Mouse (Mus musculus): ENCODE results near the gene Abtb1. TPM values are rescaled to one million over a fixed set of nuclear protein-coding genes. Genes with fewer than 3 reads are reported as not detected.

Gene Abtb1
- polyA plus RNA-seq, 1 experiment from 2014 or later = 23.7 TPM

DNA sequence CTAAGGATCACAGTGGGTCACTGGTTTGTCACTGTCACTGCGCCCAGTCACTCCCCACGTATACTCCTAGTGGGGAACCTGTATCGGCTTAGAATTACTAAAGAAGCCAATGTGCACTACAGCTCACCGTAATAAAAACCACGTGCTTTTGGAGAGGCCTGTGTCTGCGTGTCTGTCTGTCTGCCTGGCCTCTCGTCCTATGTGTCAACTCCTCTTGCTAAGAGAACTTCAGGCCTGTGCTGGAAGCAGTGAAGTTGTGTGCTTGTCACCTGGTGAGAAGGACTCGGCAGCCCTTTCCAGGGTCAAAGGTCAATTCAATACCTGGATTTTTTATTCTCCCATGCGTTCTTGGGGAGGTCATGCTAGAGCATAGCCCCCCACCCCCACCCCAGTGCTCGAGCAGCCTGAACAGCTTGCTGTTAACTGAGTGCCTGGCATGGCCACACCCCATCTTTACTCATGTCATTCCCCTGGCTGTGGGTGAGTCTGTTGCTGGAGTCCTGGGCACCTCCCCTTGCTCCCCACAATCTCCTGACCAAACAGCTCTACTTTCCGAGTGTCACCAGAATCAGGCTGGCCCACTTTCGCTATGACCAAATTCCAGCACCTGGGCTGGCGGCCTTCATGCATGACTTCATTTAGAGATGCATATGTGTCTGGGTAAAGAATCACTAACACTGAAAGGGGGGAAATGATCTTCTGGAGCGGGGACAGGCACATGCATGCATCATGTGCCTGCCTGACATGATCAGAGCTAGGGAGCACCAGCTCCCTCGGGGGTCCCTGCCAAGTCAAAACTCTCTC is 13.4 kb downstream of the Abtb1 start:
- no peak for ATAC-seq (ENCODE audit: extremely low read depth, insufficient number of reproducible peaks, low FRiP score, low TSS enrichment)
- H3K4me1 ChIP-seq = peaks cover 33% of the 10 kb centered on the region
- WGBS = 64% methylated on average over 15 of the region's 15 CpGs
- H3K4me2 ChIP-seq = no peak overlapping the region
- no peak overlapping the region for H3K4me3 ChIP-seq
- no peak overlapping the region for H3K27ac ChIP-seq (replicated peaks)
- no peaks in the 10 kb centered on the region for H3K36me3 ChIP-seq
- H3K9me3 ChIP-seq = no peaks in the 10 kb centered on the region
- H3K27me3 ChIP-seq (replicated peaks) = peaks cover 6% of the 10 kb centered on the region; the same call in 1 of the 2 replicates
- no peak overlapping the region for H3K9ac ChIP-seq

DNA sequence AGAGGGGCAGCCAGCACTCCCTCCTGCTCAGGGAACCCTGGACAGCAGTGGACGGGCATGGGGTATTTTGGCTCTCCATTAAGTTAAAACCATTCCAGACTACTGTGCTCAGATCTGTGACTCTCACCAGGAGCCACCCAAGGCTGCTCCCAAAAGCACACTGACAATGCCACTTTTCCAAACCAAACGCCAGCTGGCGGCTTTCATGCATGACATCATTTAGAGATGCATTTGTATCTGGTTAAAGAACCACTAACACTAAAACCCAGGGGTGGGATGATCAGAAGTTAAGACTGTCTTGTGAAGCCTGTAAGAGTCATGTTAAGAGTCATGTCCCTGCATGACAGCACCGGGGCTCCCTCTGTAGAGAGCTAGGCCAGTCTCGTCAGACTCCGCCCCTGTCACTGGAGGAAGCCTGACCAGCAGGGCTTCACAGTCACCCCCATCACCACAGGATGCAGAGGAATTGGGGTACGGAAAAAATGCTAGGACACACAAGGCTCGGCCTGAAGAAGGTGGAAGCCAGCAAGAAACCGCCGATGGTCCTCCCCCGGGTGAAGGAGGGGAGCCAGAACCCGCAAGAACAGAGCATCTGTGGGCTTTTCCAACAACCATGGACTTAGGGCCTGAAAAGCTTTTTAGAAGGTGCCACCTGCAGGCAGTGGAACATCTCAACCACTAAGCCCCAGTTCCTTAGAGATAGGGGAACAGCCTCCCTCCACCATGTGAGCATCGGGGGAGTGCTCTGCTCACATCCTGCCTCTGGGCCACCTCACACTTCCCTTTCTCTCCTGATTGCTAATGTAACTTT is 14.2 kb downstream of the Abtb1 start:
- no peak overlapping the region for H3K27ac ChIP-seq (replicated peaks)
- no peak for ATAC-seq (ENCODE audit: extremely low read depth, insufficient number of reproducible peaks, low FRiP score, low TSS enrichment)
- H3K4me1 ChIP-seq = peaks cover 24% of the 10 kb centered on the region
- no peak overlapping the region for H3K4me2 ChIP-seq
- 58% methylated on average over 13 of the region's 13 CpGs for WGBS
- no peaks in the 10 kb centered on the region for H3K9me3 ChIP-seq
- no peak overlapping the region for H3K9ac ChIP-seq
- no peak overlapping the region for H3K4me3 ChIP-seq
- H3K27me3 ChIP-seq (replicated peaks) = peaks cover 6% of the 10 kb centered on the region; the same call in 1 of the 2 replicates
- no peaks in the 10 kb centered on the region for H3K36me3 ChIP-seq

DNA sequence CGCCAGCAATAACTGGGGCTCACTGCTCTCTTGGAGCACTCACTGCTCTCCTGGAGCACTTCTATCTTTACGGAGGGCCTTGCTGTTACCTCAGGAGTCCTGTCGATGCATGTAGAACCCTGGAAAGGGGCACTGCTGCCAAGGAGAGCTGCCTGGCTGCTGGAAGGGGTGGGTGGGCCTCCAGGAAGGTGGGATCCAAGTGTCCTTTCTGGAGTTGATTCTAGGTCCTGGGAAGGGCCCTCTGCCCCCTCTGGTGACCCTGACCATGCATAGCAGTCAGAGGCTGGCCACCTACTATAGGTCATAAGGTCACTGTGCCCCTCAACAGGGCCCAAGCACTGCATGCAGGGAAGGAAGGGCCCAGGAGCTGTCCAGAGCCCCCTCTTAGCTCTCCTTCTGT is 14.8 kb downstream of the Abtb1 start:
- H3K4me1 ChIP-seq = peaks cover 22% of the 10 kb centered on the region
- ATAC-seq (ENCODE audit: extremely low read depth, insufficient number of reproducible peaks, low FRiP score, low TSS enrichment) = no peak

DNA sequence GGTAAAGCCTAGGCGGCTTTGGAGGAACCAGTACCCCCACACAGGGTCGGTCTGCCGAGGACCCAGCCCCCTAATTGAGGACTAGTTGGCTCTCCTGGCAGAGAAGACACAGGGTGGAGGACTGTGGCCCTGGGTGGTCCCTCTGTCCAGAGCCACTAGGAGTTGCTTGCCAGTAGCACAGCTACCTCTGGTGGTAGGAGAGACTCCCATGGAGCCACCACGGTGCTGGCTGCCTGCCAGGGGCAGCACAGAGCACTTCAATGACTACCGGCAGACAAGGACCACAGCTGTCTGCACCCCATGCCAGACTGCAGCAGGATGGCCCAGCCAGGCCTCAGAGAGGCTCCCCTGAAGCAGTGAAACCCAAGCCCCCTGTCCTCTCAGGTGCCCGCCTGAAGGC is 15.2 kb downstream of the Abtb1 start:
- 33% methylated on average over 6 of the region's 6 CpGs for WGBS
- Histone ChIP-seq H3K36me3 (no peaks in the 10 kb centered on the region), H3K27ac (replicated peaks) (no peak overlapping the region), H3K4me2 (no peak overlapping the region), H3K4me3 (no peak overlapping the region), H3K27me3 (replicated peaks) (peaks cover 6% of the 10 kb centered on the region; the same call in 1 of the 2 replicates), H3K9me3 (no peaks in the 10 kb centered on the region), H3K9ac (no peak overlapping the region), H3K4me1 (peaks cover 25% of the 10 kb centered on the region)
- peak; percentile 66 for ATAC-seq (ENCODE audit: extremely low read depth, insufficient number of reproducible peaks, low FRiP score, low TSS enrichment)

More for the DNA sequence above, 14.8 kb downstream of the Abtb1 start:
- Histone ChIP-seq H3K36me3 (no peaks in the 10 kb centered on the region), H3K27me3 (replicated peaks) (peaks cover 6% of the 10 kb centered on the region; the same call in 1 of the 2 replicates), H3K4me3 (no peak overlapping the region), H3K4me2 (no peak overlapping the region), H3K9me3 (no peaks in the 10 kb centered on the region), H3K27ac (replicated peaks) (no peak overlapping the region), H3K9ac (no peak overlapping the region)
- WGBS = 44% methylated on average over 3 of the region's 3 CpGs

DNA sequence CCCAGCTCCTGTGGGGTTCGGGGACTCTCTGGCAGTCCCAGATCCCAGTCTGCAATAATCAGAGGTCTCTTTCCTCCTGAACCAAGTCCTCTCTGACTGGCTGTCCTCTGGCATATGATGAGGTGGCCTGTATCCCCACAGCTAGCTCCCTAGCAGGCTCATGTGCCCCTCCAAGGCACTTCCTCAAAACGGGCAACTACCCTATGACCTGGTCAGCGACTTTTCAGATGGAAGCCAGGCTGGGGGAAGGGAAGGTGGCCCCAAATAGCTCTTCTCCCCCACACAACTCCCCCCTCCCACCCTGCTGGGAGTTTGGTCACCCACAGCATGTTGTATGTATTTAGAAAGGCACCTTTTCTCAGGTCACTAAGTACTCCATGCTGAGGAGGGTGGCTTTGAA is 15.7 kb downstream of the Abtb1 start:
- Histone ChIP-seq H3K9ac (no peak overlapping the region), H3K9me3 (no peaks in the 10 kb centered on the region), H3K4me2 (no peak overlapping the region), H3K27ac (replicated peaks) (no peak overlapping the region), H3K4me1 (peaks cover 25% of the 10 kb centered on the region), H3K4me3 (no peak overlapping the region), H3K36me3 (no peaks in the 10 kb centered on the region), H3K27me3 (replicated peaks) (peaks cover 6% of the 10 kb centered on the region; the same call in 1 of the 2 replicates)
- no peak for ATAC-seq (ENCODE audit: extremely low read depth, insufficient number of reproducible peaks, low FRiP score, low TSS enrichment)
- 48% methylated on average over 3 of the region's 3 CpGs for WGBS

DNA sequence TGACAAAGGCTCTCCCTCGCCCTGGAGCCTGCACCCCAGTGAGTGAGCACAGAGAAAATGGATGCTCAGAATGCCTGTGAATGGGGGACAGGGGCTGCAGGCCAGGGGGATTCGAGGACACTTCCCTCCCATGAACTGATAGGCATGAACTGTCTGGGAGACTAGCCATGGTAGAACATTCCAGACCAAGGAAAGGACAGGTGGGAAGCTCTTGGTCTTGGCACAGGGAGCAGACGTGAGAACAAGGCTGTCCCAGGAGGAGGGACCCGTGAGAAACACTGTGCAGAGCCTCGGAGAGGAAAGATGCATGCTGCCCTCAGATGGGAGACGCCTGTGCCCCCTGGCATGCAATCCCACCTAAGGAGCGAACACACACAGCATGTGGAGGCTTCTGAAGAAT is 17.6 kb downstream of the Abtb1 start:
- ATAC-seq (ENCODE audit: extremely low read depth, insufficient number of reproducible peaks, low FRiP score, low TSS enrichment) = no peak
- Histone ChIP-seq H3K36me3 (no peaks in the 10 kb centered on the region), H3K4me1 (peaks cover 35% of the 10 kb centered on the region), H3K9me3 (no peaks in the 10 kb centered on the region), H3K9ac (no peak overlapping the region), H3K4me3 (no peak overlapping the region), H3K4me2 (no peak overlapping the region), H3K27ac (replicated peaks) (no peak overlapping the region), H3K27me3 (replicated peaks) (peaks cover 3% of the 10 kb centered on the region; the same call in 1 of the 2 replicates)
- WGBS = 56% methylated on average over 7 of the region's 7 CpGs

DNA sequence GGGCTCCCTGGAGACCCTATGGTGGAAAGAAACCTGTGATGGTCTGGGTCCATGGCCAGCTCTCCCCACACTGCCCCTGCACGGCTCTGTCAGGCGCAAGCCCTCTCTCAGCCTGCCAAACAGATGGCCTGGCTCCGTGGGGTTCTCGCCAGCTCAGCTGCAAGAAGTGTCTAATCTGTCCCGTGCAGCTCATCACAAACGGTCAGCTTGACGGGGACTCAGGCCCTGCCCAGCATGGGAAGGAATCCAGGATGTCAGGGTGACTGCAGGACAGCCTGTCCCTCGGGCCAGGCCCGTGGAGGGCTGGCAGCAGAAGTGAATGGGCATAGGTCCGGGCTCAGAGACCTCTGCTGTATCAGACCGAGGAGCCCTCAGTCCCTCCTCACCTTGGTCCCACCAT is 19.9 kb downstream of the Abtb1 start:
- no peak overlapping the region for H3K4me3 ChIP-seq
- H3K27ac ChIP-seq (replicated peaks) = no peak overlapping the region
- 0 out of 2 replicates have a peak, but pooled peaks cover 3% of the 10 kb centered on the region for H3K27me3 ChIP-seq (replicated peaks)
- H3K36me3 ChIP-seq = no peaks in the 10 kb centered on the region
- no peaks in the 10 kb centered on the region for H3K9me3 ChIP-seq
- H3K9ac ChIP-seq = no peak overlapping the region
- no peak overlapping the region for H3K4me2 ChIP-seq
- peaks cover 32% of the 10 kb centered on the region for H3K4me1 ChIP-seq
- 53% methylated on average over 11 of the region's 11 CpGs for WGBS
- no peak for ATAC-seq (ENCODE audit: extremely low read depth, insufficient number of reproducible peaks, low FRiP score, low TSS enrichment)

DNA sequence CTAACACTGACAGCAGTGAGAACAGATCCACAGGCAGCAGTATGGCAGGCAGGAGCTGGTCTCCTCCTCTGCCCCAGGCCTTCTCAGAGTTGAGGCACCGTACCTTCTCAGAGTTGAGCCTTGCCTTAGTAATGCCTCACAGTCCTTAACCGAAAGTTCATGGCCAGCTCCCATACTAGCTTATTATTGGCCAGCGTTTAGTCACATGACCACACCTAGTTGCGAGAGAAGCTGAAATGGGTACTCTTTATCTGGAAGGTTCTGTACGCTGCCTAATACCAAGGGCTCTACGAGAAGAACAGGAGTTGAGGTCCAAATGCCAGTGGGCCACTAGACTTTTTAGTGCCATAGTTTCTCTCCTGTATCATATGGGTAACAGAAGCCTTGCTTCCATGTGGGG is 20.5 kb downstream of the Abtb1 start:
- Histone ChIP-seq H3K4me2 (no peak overlapping the region), H3K9me3 (no peaks in the 10 kb centered on the region), H3K9ac (no peak overlapping the region), H3K27me3 (replicated peaks) (0 out of 2 replicates have a peak, but pooled peaks cover 3% of the 10 kb centered on the region), H3K4me1 (peaks cover 26% of the 10 kb centered on the region), H3K27ac (replicated peaks) (no peak overlapping the region), H3K4me3 (no peak overlapping the region), H3K36me3 (no peaks in the 10 kb centered on the region)
- no peak for ATAC-seq (ENCODE audit: extremely low read depth, insufficient number of reproducible peaks, low FRiP score, low TSS enrichment)
- 89% methylated on average over 6 of the region's 6 CpGs for WGBS

DNA sequence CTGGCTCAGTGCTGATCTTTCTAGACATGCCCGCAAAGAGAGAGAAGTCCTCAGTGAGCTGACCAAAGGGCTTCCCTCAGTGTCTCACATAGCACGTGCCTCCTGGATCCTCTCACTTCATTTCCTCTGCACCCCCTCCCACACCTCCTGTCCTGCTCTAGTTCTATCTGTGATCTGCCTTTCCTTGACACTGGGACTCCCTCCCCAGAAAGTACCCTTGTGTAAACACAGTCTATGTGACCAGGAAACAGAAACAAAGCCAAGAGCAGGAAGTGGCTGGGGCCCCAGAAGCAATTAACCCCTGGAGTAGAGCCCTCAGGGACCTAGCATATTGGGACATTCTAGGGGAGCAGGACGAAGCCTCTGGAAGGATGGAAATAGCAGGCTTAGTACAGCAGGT is 20.9 kb downstream of the Abtb1 start:
- H3K27ac ChIP-seq (replicated peaks) = no peak overlapping the region
- 0 out of 2 replicates have a peak, but pooled peaks cover 3% of the 10 kb centered on the region for H3K27me3 ChIP-seq (replicated peaks)
- no peak overlapping the region for H3K9ac ChIP-seq
- ATAC-seq (ENCODE audit: extremely low read depth, insufficient number of reproducible peaks, low FRiP score, low TSS enrichment) = no peak
- H3K4me2 ChIP-seq = no peak overlapping the region
- 25% methylated on average over 3 of the region's 3 CpGs for WGBS
- H3K9me3 ChIP-seq = no peaks in the 10 kb centered on the region
- no peaks in the 10 kb centered on the region for H3K36me3 ChIP-seq
- peaks cover 22% of the 10 kb centered on the region for H3K4me1 ChIP-seq
- H3K4me3 ChIP-seq = no peak overlapping the region

DNA sequence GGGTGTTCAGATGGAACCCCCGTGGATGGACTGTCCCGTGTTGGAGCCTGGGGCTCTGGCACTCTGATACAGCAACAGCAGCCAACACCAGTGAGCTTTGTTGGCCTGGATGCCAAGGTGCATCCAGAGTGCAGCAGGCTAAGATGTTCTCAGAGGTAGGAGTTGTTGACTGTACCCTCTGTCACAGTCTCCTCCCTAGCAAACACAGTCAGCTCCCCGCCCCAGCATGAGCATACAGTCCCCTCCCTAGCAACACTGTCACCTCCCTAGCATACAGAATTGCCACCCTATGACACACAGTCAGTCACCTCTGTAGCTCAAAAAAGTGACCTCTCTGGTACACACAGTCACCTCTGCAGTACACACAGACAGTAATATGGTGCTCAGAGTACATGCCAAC is 24.9 kb downstream of the Abtb1 start:
- Histone ChIP-seq H3K36me3 (no peaks in the 10 kb centered on the region), H3K4me3 (no peak overlapping the region), H3K4me2 (no peak overlapping the region), H3K9ac (no peak overlapping the region), H3K4me1 (peaks cover 23% of the 10 kb centered on the region), H3K9me3 (no peaks in the 10 kb centered on the region), H3K27ac (replicated peaks) (no peak overlapping the region), H3K27me3 (replicated peaks) (no peaks in the 10 kb centered on the region)
- ATAC-seq (ENCODE audit: extremely low read depth, insufficient number of reproducible peaks, low FRiP score, low TSS enrichment) = no peak
- WGBS = 80% methylated on average over 3 of the region's 3 CpGs

DNA sequence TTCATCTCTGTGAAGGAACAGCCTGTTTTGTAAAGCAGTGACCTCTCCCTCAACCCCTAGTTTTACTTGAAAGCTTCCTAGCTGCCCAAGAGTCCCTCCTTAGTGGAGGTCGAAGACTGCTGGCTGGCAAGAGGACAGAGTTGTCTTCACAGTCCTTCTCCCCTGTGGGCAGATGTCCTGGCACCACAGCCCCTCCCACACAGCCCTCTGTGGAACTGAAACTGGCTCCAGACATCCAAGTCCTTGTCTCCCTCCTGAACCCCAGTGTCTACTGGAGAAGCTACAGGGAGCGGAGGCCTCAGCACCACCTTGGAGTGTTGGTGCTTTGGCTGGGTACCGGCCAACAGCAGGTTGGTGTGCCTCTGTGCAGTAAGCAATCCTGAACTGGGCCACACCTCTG is 26.3 kb downstream of the Abtb1 start:
- Histone ChIP-seq H3K27me3 (replicated peaks) (no peaks in the 10 kb centered on the region), H3K9me3 (no peaks in the 10 kb centered on the region), H3K4me1 (peaks cover 20% of the 10 kb centered on the region), H3K9ac (no peak overlapping the region), H3K4me2 (no peak overlapping the region), H3K27ac (replicated peaks) (no peak overlapping the region), H3K4me3 (no peak overlapping the region), H3K36me3 (no peaks in the 10 kb centered on the region)
- no peak for ATAC-seq (ENCODE audit: extremely low read depth, insufficient number of reproducible peaks, low FRiP score, low TSS enrichment)
- 73% methylated on average over 3 of the region's 3 CpGs for WGBS

Data from heart, embryonic 13.5 days (tissue).